Mouse (Mus musculus) liver, postnatal 0 days (tissue): Measurements from ENCODE around the gene Pakap. TPM values are rescaled to one million over a fixed set of nuclear protein-coding genes. Genes with fewer than 3 reads are reported as not detected.

ENCODE experiments used
- ATAC-seq: fragments of 200-750 bp; cut with Nextera tagmentation; 2 replicates; pipeline ENCODE4 v1.8.0; 2017; ENCODE audit warnings: mild to moderate bottlenecking, moderate library complexity
- DNase-seq: peaks from one replicate; pipeline ENCODE4 v3.0.0-alpha.2; 2016
- H3K27ac ChIP-seq: fragments of 300-500 bp; sonication (generic); 2 replicates; pipeline ENCODE4 v1.5.1; 2014; ENCODE audit warnings: antibody characterized with exemption, moderate library complexity, mild to moderate bottlenecking, low read depth
- H3K27me3 ChIP-seq: fragments of 300-500 bp; sonication (generic); 2 replicates; pipeline ENCODE4 v1.6.1; 2014; ENCODE audit warnings: low read length, control low read depth, mixed read lengths; ENCODE audit not compliant: insufficient read depth
- H3K36me3 ChIP-seq: fragments of 300-500 bp; sonication (generic); replicated peaks from 2 replicates; pipeline ENCODE4 v1.6.1; 2014; ENCODE audit warnings: mild to moderate bottlenecking, control low read depth, low read length, moderate library complexity, mixed read lengths; ENCODE audit not compliant: insufficient read depth
- H3K4me1 ChIP-seq: fragments of 300-500 bp; sonication (generic); 2 replicates; pipeline ENCODE4 v1.6.1; 2014; ENCODE audit warnings: antibody characterized with exemption, mild to moderate bottlenecking, control low read depth; ENCODE audit not compliant: insufficient read depth
- H3K4me2 ChIP-seq: fragments of 300-500 bp; sonication (generic); 2 replicates; pipeline ENCODE4 v1.6.1; 2014; ENCODE audit warnings: low read depth, mild to moderate bottlenecking, low read length, moderate library complexity, mixed read lengths
- H3K4me3 ChIP-seq: fragments of 300-500 bp; sonication (generic); 2 replicates; pipeline ENCODE4 v1.5.1; 2014; ENCODE audit warnings: low read depth, low read length
- H3K9ac ChIP-seq: fragments of 300-500 bp; sonication (generic); replicated peaks from 2 replicates; pipeline ENCODE4 v1.6.1; 2014; ENCODE audit warnings: mild to moderate bottlenecking, moderate library complexity
- H3K9me3 ChIP-seq: fragments of 300-500 bp; sonication (generic); 2 replicates; pipeline ENCODE4 v1.6.1; 2016; ENCODE audit warnings: mild to moderate bottlenecking, control low read depth, low read length, mixed read lengths
- CTCF ChIP-seq: sonication (generic); IDR thresholded peaks from 2 replicates; pipeline ENCODE4 v1.5.1; 2016; ENCODE audit warnings: antibody characterized with exemption, low read depth
- EP300 ChIP-seq: IDR thresholded peaks from 2 replicates; pipeline ENCODE4 v1.6.1; 2016; ENCODE audit warnings: antibody characterized with exemption, low read depth, mild to moderate bottlenecking
- whole genome bisulfite sequencing: fragments of 180-500 bp; shearing (Covaris S2); extraction: QIAGEN DNeasy Blood & Tissue Kit; methylation state at CpG from one replicate; pipeline ENCODE4 v1.1.7; 2014; ENCODE audit not compliant: insufficient replicate concordance; 5-methylcytosine and 5-hydroxymethylcytosine counted together
- polyA plus RNA-seq: library from polyadenylated mRNA; unstranded; fragments of >200 nt; fragmentation: Nextera tagmentation; extraction: Ambion mirVana; gene quantifications from 2 replicates; pipeline ENCODE4 v1.2.1, GENCODE M21; 2015

Pakap gene
- polyA plus RNA-seq, 1 experiment from 2014 or later: 0.79 TPM

DNA sequence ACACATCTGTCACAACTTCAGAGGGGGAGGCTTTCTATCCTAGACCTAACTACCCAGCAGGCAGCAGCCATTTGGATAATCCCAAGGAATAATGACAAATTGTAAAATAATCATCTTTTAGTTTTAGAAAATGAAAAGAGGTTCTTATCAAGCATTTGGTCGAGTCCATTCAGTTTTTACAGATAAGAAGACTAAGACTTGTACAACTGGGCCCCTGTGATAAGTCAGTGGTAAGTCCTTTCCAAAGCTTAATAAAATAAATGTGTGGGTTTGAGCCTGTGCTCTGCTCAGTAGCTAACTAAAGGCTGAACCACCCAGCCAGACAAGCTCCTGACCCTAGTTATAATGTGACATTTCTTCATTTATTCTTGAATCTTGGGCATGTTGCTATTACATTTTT, 231.3 kb downstream of the Pakap start:
- Histone ChIP-seq H3K4me1 (peaks cover 14% of the 10 kb centered on the region), H3K27ac (no peak overlapping the region), H3K27me3 (no peaks in the 10 kb centered on the region), H3K4me2 (no peak overlapping the region), H3K9me3 (no peaks in the 10 kb centered on the region), H3K9ac (no peak overlapping the region), H3K36me3 (no peaks in the 10 kb centered on the region), H3K4me3 (no peak overlapping the region)
- DNase-seq: no peak
- no peak for ATAC-seq
- WGBS: 33% methylated on average over 1 of the region's 1 CpGs
- TF ChIP-seq CTCF: no peak
- TF ChIP-seq EP300: peak; percentile 69

- ATAC-seq (no peak), DNase-seq (no peak)
- no peaks in the 10 kb centered on the region for H3K36me3 ChIP-seq
- no peak overlapping the region for H3K4me3 ChIP-seq
- peaks cover 14% of the 10 kb centered on the region for H3K4me1 ChIP-seq
- H3K4me2 ChIP-seq: no peak overlapping the region
- H3K9ac ChIP-seq: no peak overlapping the region
- WGBS: 71% methylated on average over 7 of the region's 7 CpGs
- TF ChIP-seq EP300 (no peak), CTCF (no peak)
- H3K9me3 ChIP-seq: no peaks in the 10 kb centered on the region
- no peak overlapping the region for H3K27ac ChIP-seq
- no peaks in the 10 kb centered on the region for H3K27me3 ChIP-seq
These were observed 233.3 kb downstream of the Pakap start for GRCm38 (mm10) chr4:57801239-57801638.

DNA sequence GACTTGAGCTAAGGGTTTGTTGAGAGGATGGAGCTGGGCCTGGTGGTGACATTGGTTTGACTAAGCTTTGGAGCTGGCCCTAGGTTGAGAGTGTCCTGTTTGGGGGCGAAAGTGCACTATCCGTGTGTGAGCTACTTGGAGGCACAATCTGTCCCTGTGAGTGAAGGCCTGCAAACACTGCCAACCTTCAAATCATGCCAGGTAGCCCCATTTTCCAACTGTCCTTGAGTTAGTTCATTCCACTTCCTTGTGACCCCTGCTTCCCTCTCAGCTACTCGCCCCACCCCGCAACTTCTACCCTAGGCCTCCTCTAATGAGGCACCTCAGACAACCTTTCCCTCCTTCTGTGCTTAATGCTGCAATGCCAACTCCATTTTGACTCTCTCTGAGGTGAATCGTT, 234.0 kb downstream of the Pakap start:
- TF ChIP-seq EP300 (no peak), CTCF (no peak)
- Histone ChIP-seq H3K9me3 (no peaks in the 10 kb centered on the region), H3K4me2 (no peak overlapping the region), H3K36me3 (no peaks in the 10 kb centered on the region), H3K27me3 (no peaks in the 10 kb centered on the region), H3K9ac (no peak overlapping the region), H3K27ac (no peak overlapping the region), H3K4me1 (peaks cover 14% of the 10 kb centered on the region), H3K4me3 (no peak overlapping the region)
- WGBS: 86% methylated on average over 5 of the region's 5 CpGs
- DNase-seq (no peak), ATAC-seq (no peak)

GRCm38 (mm10) chr4:57802411-57802810, 234.4 kb downstream of the Pakap start:
- WGBS: 78% methylated on average over 3 of the region's 3 CpGs
- no peaks in the 10 kb centered on the region for H3K9me3 ChIP-seq
- H3K4me3 ChIP-seq: no peak overlapping the region
- no peak overlapping the region for H3K4me2 ChIP-seq
- H3K4me1 ChIP-seq: peaks cover 9% of the 10 kb centered on the region
- H3K27me3 ChIP-seq: no peaks in the 10 kb centered on the region
- no peak overlapping the region for H3K27ac ChIP-seq
- no peak overlapping the region for H3K9ac ChIP-seq
- no peaks in the 10 kb centered on the region for H3K36me3 ChIP-seq
- TF ChIP-seq CTCF: no peak
- TF ChIP-seq EP300: no peak
- ATAC-seq: no peak
- no peak for DNase-seq

DNA sequence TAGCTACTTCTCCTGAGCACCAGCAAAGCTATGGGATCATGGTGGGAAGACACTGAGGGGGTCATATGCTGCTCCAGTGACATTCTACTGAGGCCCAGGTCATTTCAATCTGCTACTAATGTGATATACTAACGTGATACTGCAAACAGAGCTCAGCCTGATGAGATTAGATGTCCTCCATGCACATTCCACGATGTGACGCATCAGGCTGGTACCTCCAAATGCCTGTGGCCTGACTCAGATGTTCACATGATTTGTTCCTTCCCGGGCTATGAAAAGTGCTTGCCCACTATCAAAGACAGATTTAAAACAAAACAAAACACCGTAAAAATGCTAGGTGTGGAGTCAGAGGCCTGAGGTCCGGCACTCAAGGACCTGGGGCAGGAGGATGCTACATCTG, 236.9 kb downstream of the Pakap start:
- ATAC-seq (no peak), DNase-seq (no peak)
- no peaks in the 10 kb centered on the region for H3K36me3 ChIP-seq
- H3K27ac ChIP-seq: no peak overlapping the region
- 74% methylated on average over 6 of the region's 6 CpGs for WGBS
- TF ChIP-seq EP300 (no peak), CTCF (no peak)
- H3K4me3 ChIP-seq: no peak overlapping the region
- no peaks in the 10 kb centered on the region; the same call in 1 of the 2 replicates for H3K4me1 ChIP-seq
- H3K4me2 ChIP-seq: no peak overlapping the region
- H3K27me3 ChIP-seq: no peaks in the 10 kb centered on the region
- no peaks in the 10 kb centered on the region for H3K9me3 ChIP-seq
- no peak overlapping the region for H3K9ac ChIP-seq

GRCm38 (mm10) chr4:57809449-57809848, 241.5 kb downstream of the Pakap start:
- ATAC-seq: peak; percentile 94
- Histone ChIP-seq H3K9ac (no peak overlapping the region), H3K4me2 (no peak overlapping the region), H3K4me3 (no peak overlapping the region), H3K4me1 (peaks cover 5% of the 10 kb centered on the region), H3K9me3 (no peaks in the 10 kb centered on the region), H3K27ac (peak overlapping the region; percentile 48; the same call in 1 of the 2 replicates), H3K36me3 (no peaks in the 10 kb centered on the region), H3K27me3 (no peaks in the 10 kb centered on the region)
- WGBS: 68% methylated on average over 4 of the region's 4 CpGs
- TF ChIP-seq CTCF (no peak), EP300 (no peak)
- no peak for DNase-seq

DNA sequence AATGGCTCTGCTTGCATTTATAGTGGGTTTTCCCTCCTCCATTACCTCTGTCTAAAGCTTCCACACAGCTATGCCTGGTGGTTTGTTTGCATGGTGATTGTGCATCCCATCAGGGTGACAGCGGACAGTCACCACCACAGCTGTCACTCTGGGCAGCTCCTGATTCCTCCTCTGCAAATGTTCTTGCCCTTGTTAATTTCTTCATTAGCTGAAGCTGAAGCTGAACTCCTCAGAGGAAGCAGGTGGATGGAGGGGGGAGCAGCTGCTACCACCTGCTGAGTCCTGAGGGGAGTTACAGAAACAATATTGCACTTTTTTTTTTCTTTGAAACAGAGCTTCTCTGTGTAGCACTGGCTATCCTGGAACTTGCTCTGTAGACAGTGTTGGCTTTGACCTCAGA, 244.1 kb downstream of the Pakap start:
- H3K27ac ChIP-seq: peak overlapping the region; percentile 72; the same call in 1 of the 2 replicates
- peaks cover 5% of the 10 kb centered on the region for H3K4me1 ChIP-seq
- no peak overlapping the region for H3K4me3 ChIP-seq
- H3K4me2 ChIP-seq: no peak overlapping the region
- DNase-seq (no peak), ATAC-seq (no peak)
- H3K36me3 ChIP-seq: no peaks in the 10 kb centered on the region
- no peaks in the 10 kb centered on the region for H3K27me3 ChIP-seq
- no peaks in the 10 kb centered on the region for H3K9me3 ChIP-seq
- WGBS: 77% methylated on average over 1 of the region's 1 CpGs
- no peak overlapping the region for H3K9ac ChIP-seq
- TF ChIP-seq CTCF (no peak), EP300 (no peak)
